Mouse (Mus musculus) stomach, embryonic 14.5 days (tissue): ENCODE measurements around the gene Cuedc1. TPM values are rescaled to one million over a fixed set of nuclear protein-coding genes. Genes with fewer than 3 reads are reported as not detected.

Source experiments
- ATAC-seq: fragments of 200-750 bp; cut with Nextera tagmentation; 2 replicates; pipeline ENCODE4 v1.8.0; 2017; ENCODE audit warnings: low read depth, moderate TSS enrichment; ENCODE audit not compliant: insufficient number of reproducible peaks, insufficient read depth, low FRiP score
- H3K27ac ChIP-seq: fragments of 300-500 bp; sonication (generic); 2 replicates; pipeline ENCODE4 v1.5.1; 2014; ENCODE audit warnings: mild to moderate bottlenecking, low read length, moderate library complexity, mixed read lengths
- H3K27me3 ChIP-seq: fragments of 300-500 bp; sonication (generic); 2 replicates; pipeline ENCODE4 v1.6.1; 2014; ENCODE audit warnings: low read length, control low read depth, mixed read lengths; ENCODE audit not compliant: control insufficient read depth, insufficient read depth
- H3K36me3 ChIP-seq: fragments of 300-500 bp; sonication (generic); 2 replicates; pipeline ENCODE4 v1.6.1; 2014; ENCODE audit warnings: mild to moderate bottlenecking, control low read depth, low read length, moderate library complexity, mixed read lengths; ENCODE audit not compliant: control insufficient read depth, insufficient read depth
- H3K4me1 ChIP-seq: fragments of 300-500 bp; sonication (generic); 2 replicates; pipeline ENCODE4 v1.6.1; 2014; ENCODE audit warnings: low read length, control low read depth, mixed read lengths; ENCODE audit not compliant: control insufficient read depth, insufficient read depth
- H3K4me2 ChIP-seq: fragments of 300-500 bp; sonication (generic); replicated peaks from 2 replicates; pipeline ENCODE4 v1.6.1; 2014; ENCODE audit warnings: low read depth, low read length, control low read depth
- H3K4me3 ChIP-seq: fragments of 300-500 bp; sonication (generic); 2 replicates; pipeline ENCODE4 v1.5.1; 2014; ENCODE audit warnings: low read depth, low read length, control low read depth
- H3K9ac ChIP-seq: fragments of 300-500 bp; sonication (generic); replicated peaks from 2 replicates; pipeline ENCODE4 v1.6.1; 2014; ENCODE audit warnings: low read depth, mild to moderate bottlenecking, control low read depth, low read length, moderate library complexity, mixed read lengths
- H3K9me3 ChIP-seq: fragments of 300-500 bp; sonication (generic); 2 replicates; pipeline ENCODE4 v1.6.1; 2016; ENCODE audit warnings: low read depth, low read length, control low read depth; ENCODE audit not compliant: control insufficient read depth
- WGBS: fragments of 180-500 bp; shearing (Covaris S2); extraction: QIAGEN DNeasy Blood & Tissue Kit; methylation state at CpG from one replicate; pipeline ENCODE4 v1.1.7; 2014; 5-methylcytosine and 5-hydroxymethylcytosine counted together
- polyA plus RNA-seq: library from polyadenylated mRNA; unstranded; fragments of >200 nt; fragmentation: Nextera tagmentation; extraction: Ambion mirVana; gene quantifications from 2 replicates; pipeline ENCODE4 v1.2.1, GENCODE M21; 2014

Cuedc1 gene
- polyA plus RNA-seq, 1 experiment from 2014 or later: 21.7 TPM

- 82% methylated on average over 10 of the region's 10 CpGs for WGBS
- ATAC-seq: no peak
- H3K4me3 ChIP-seq: no peak overlapping the region
- H3K4me2 ChIP-seq: no peak overlapping the region
- H3K36me3 ChIP-seq: no peaks in the 10 kb centered on the region
- H3K9me3 ChIP-seq: no peaks in the 10 kb centered on the region
- H3K4me1 ChIP-seq: peaks cover 4% of the 10 kb centered on the region; the same call in 1 of the 2 replicates
- no peaks in the 10 kb centered on the region for H3K27me3 ChIP-seq
- no peak overlapping the region for H3K9ac ChIP-seq
- H3K27ac ChIP-seq: no peak overlapping the region
Observed at GRCm38 (mm10) chr11:88240275-88240674, 142.4 kb downstream of the Cuedc1 start.

GRCm38 (mm10) chr11:88240736-88241353 lies 143.0 kb downstream of the Cuedc1 start:
- ATAC-seq: no peak
- Histone ChIP-seq H3K27ac (peak overlapping the region; percentile 3; the same call in 1 of the 2 replicates), H3K9me3 (no peaks in the 10 kb centered on the region), H3K4me1 (peaks cover 4% of the 10 kb centered on the region; the same call in 1 of the 2 replicates), H3K9ac (no peak overlapping the region), H3K27me3 (no peaks in the 10 kb centered on the region), H3K4me2 (no peak overlapping the region), H3K4me3 (no peak overlapping the region), H3K36me3 (no peaks in the 10 kb centered on the region)
- 18% methylated on average over 10 of the region's 10 CpGs for WGBS

GRCm38 (mm10) chr11:88241468-88242301 lies 143.8 kb downstream of the Cuedc1 start:
- no peaks in the 10 kb centered on the region for H3K27me3 ChIP-seq
- H3K4me1 ChIP-seq: peaks cover 4% of the 10 kb centered on the region; the same call in 1 of the 2 replicates
- no peak for ATAC-seq
- H3K4me2 ChIP-seq: no peak overlapping the region
- H3K9me3 ChIP-seq: no peaks in the 10 kb centered on the region
- WGBS: 45% methylated on average over 12 of the region's 12 CpGs
- no peaks in the 10 kb centered on the region for H3K36me3 ChIP-seq
- no peak overlapping the region for H3K9ac ChIP-seq
- no peak overlapping the region for H3K27ac ChIP-seq
- H3K4me3 ChIP-seq: no peak overlapping the region

Other genes starting within 250 kb of the Cuedc1 start
- 14.6 and 14.7 TPM in 2 replicates for gene Mks1, start 244.8 kb upstream of the Cuedc1 start, polyA plus RNA-seq
- gene Epx, start 222.5 kb upstream of the Cuedc1 start, polyA plus RNA-seq: 0.25 and 0.32 TPM in 2 replicates
- not detected in 2 replicates for gene Olfr462, start 205.8 kb upstream of the Cuedc1 start, polyA plus RNA-seq
- gene Olfr463, start 200.7 kb upstream of the Cuedc1 start, polyA plus RNA-seq: not detected in 2 replicates
- gene Olfr464, start 177.1 kb upstream of the Cuedc1 start, polyA plus RNA-seq: not detected in 2 replicates
- gene Dynll2, start 110.5 kb upstream of the Cuedc1 start, polyA plus RNA-seq: 14.2 and 16.7 TPM in 2 replicates
- 345 and 362 TPM in 2 replicates for gene Srsf1, start 50.7 kb upstream of the Cuedc1 start, polyA plus RNA-seq
- gene Vezf1, start 29.8 kb upstream of the Cuedc1 start, polyA plus RNA-seq: 46.5 and 50.8 TPM in 2 replicates
- 58.6 and 59.2 TPM in 2 replicates for gene Mrps23, start 106.3 kb downstream of the Cuedc1 start, polyA plus RNA-seq
- gene Ccdc182, start 196.0 kb downstream of the Cuedc1 start, polyA plus RNA-seq: not detected in 2 replicates